Mouse (Mus musculus) limb, embryonic 14.5 days (tissue): Measurements from ENCODE around the gene Tpt1. TPM values are rescaled to one million over a fixed set of nuclear protein-coding genes. Genes with fewer than 3 reads are reported as not detected.

Experiments
- ATAC-seq: fragments of 200-750 bp; cut with Nextera tagmentation; 2 replicates; pipeline ENCODE4 v1.8.0; 2017; ENCODE audit warnings: low read depth, moderate number of reproducible peaks, moderate TSS enrichment; ENCODE audit not compliant: low FRiP score
- DNase-seq: peaks from one replicate; pipeline ENCODE4 v3.0.0-alpha.2; 2015; ENCODE audit warnings: low spot score
- H3K27ac ChIP-seq: fragments of 300-500 bp; sonication (generic); replicated peaks from 2 replicates; pipeline ENCODE4 v1.5.1; 2014; ENCODE audit warnings: low read depth, mild to moderate bottlenecking, low read length, moderate library complexity, mixed read lengths
- H3K27me3 ChIP-seq: fragments of 300-500 bp; sonication (generic); 2 replicates; pipeline ENCODE4 v1.6.1; 2014; ENCODE audit warnings: low read length, mixed read lengths; ENCODE audit not compliant: control insufficient read depth, insufficient read depth
- H3K36me3 ChIP-seq: fragments of 300-500 bp; sonication (generic); 2 replicates; pipeline ENCODE4 v1.6.1; 2014; ENCODE audit warnings: mild to moderate bottlenecking, low read length, moderate library complexity, mixed read lengths; ENCODE audit not compliant: control insufficient read depth, insufficient read depth
- H3K4me1 ChIP-seq: fragments of 300-500 bp; sonication (generic); 2 replicates; pipeline ENCODE4 v1.6.1; 2014; ENCODE audit warnings: antibody characterized with exemption, low read length, mixed read lengths; ENCODE audit not compliant: control insufficient read depth, insufficient read depth
- H3K4me2 ChIP-seq: fragments of 300-500 bp; sonication (generic); replicated peaks from 2 replicates; pipeline ENCODE4 v1.6.1; 2014; ENCODE audit warnings: low read depth, mild to moderate bottlenecking, low read length, moderate library complexity; ENCODE audit not compliant: severe bottlenecking
- H3K4me3 ChIP-seq: fragments of 300-500 bp; sonication (generic); replicated peaks from 2 replicates; pipeline ENCODE4 v1.5.1; 2014; ENCODE audit warnings: low read length
- H3K9ac ChIP-seq: fragments of 300-500 bp; sonication (generic); 2 replicates; pipeline ENCODE4 v1.6.1; 2014; ENCODE audit warnings: mild to moderate bottlenecking, low read depth, low read length, moderate library complexity; ENCODE audit not compliant: severe bottlenecking
- H3K9me3 ChIP-seq: fragments of 300-500 bp; sonication (generic); 2 replicates; pipeline ENCODE4 v1.6.1; 2016; ENCODE audit warnings: low read length; ENCODE audit not compliant: control insufficient read depth
- POLR2A ChIP-seq: fragments of 200-500 bp; IDR thresholded peaks from 2 replicates; pipeline ENCODE4 v1.8.0; 2012; ENCODE audit warnings: inconsistent platforms, mild to moderate bottlenecking, moderate library complexity, borderline replicate concordance; ENCODE audit not compliant: insufficient read depth, insufficient read length; ENCODE audit errors: extremely low read depth
- WGBS: fragments of 180-500 bp; shearing (Covaris S2); extraction: QIAGEN DNeasy Blood & Tissue Kit; methylation state at CpG from one replicate; pipeline ENCODE4 v1.1.7; 2014; 5-methylcytosine and 5-hydroxymethylcytosine counted together
- polyA plus RNA-seq, 2 experiments: library from polyadenylated mRNA; depleted of rRNA in 1 of 2; stranded (reverse) in 1 of 2; unstranded in 1 of 2; fragments of >200 nt; fragmentation: Nextera tagmentation in 1 of 2; extraction: Ambion mirVana in 1 of 2; gene quantifications; 2 replicates each; pipeline versions ENCODE4 v1.2.1 to v1.2.3; 2012 to 2014

Gene Tpt1
- polyA plus RNA-seq (2012; rRNA removed), result 2,516 and 2,539 TPM in 2 replicates
- polyA plus RNA-seq (2014; fragmentation: Nextera tagmentation; extraction: Ambion mirVana), result 1,237 and 1,305 TPM in 2 replicates

DNA sequence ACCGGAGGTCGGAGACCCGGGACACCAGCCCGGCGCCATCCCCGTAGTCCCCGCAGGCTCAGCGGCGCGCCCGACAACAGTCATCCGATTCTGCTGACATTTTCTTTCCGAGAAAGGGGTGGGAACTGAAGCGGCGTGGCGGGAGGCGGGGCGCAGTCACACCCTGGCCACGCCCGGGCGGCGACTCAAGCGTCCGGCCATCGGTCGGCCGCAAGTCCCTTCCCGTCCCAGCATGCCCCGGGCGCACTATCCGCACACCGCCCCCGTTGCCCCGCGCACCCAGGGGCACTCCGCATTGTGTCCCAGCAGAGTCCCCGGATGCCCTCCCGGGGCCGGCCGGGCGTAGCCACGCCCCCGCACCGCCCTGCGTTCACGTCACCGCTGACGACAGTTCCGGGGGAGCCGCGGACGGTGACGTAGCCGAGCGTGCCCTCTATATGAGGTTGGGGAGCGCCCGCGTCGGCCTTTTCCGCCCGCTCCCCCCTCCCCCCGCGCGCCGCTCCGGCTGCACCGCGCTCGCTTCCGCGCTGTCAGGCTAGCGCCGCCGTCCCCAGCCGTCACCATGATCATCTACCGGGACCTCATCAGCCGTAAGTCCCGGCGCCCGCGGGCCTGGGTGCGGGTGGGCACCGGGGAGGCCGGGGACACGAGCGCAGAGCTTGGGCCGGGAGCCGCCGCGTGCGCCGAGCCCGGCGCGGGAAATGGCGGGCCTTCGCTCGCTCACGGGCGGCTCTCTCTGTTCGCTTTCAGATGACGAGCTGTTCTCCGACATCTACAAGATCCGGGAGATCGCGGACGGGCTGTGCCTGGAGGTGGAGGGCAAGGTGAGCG, at the start of gene Tpt1:
Tpt1 (plus strand) TSS at position 227 of the 831 bp plus-strand sequence.
- peak; percentile 97 for ATAC-seq

GRCm38 (mm10) chr14:75795918-75796317, 49.0 kb upstream of the Tpt1 start:
- Histone ChIP-seq H3K27ac (no peak overlapping the region), H3K9me3 (no peaks in the 10 kb centered on the region), H3K36me3 (no peaks in the 10 kb centered on the region), H3K27me3 (no peaks in the 10 kb centered on the region), H3K9ac (no peak overlapping the region), H3K4me2 (no peak overlapping the region), H3K4me3 (no peak overlapping the region), H3K4me1 (no peaks in the 10 kb centered on the region)
- TF ChIP-seq POLR2A, result no peak
- ATAC-seq (no peak), DNase-seq (no peak)
- 81% methylated on average over 4 of the region's 4 CpGs for WGBS

More for the DNA sequence above, at the start of gene Tpt1:
- H3K9ac ChIP-seq, result peak within 1 kb of the TSS; percentile 97
- TF ChIP-seq POLR2A, result peak; percentile 75; the same call in 1 of the 2 replicates
- H3K27ac ChIP-seq, result peak within 1 kb of the TSS; percentile 98
- peak within 1 kb of the TSS; percentile 76 for H3K4me2 ChIP-seq
- H3K4me1 ChIP-seq, result 0 out of 2 replicates have a peak, but pooled peaks cover 4% of the 10 kb centered on the region
- peaks cover 37% of the 10 kb centered on the region for H3K36me3 ChIP-seq
- peak; percentile 96 for DNase-seq
- H3K27me3 ChIP-seq, result no peaks in the 10 kb centered on the region
- H3K9me3 ChIP-seq, result no peaks in the 10 kb centered on the region
- H3K4me3 ChIP-seq, result peak within 1 kb of the TSS; percentile 86
- 0% methylated on average over 88 of the region's 108 CpGs for WGBS

DNA sequence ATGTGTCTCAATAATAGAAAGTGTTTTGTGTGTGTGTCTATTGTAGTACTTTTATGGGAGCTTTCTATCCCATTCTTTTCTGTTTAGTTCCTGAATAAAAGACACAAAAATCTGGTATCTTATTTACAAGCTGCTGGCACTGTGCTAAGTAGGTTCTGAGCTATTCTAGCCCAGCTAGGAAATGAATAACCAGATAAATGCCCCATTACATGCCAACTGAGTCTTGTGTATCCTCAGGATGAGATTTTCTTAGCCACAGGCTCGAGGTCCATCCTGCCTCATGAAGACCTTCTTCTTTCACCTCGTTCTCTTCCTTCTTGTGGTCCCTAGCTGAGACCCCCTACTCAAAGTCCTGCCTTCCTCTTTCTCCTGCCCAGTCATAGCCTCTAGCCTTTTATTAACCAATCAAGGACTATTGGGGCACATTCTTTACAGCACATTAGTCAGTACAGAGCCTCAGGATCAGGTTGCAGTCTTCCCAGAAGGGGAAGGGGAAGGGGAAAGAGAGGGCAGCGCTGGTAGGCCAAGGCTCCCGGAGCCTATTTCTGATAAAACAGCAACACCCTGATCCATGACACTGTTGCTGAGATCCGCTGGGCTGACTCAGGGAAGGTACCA, 47.0 kb upstream of the Tpt1 start:
- no peak overlapping the region for H3K27ac ChIP-seq
- DNase-seq, result no peak
- no peak overlapping the region for H3K9ac ChIP-seq
- H3K36me3 ChIP-seq, result no peaks in the 10 kb centered on the region
- no peak overlapping the region for H3K4me2 ChIP-seq
- no peak for ATAC-seq
- no peak for TF ChIP-seq POLR2A
- no peaks in the 10 kb centered on the region for H3K9me3 ChIP-seq
- no peaks in the 10 kb centered on the region for H3K4me1 ChIP-seq
- no peaks in the 10 kb centered on the region for H3K27me3 ChIP-seq
- 26% methylated on average over 5 of the region's 5 CpGs for WGBS
- H3K4me3 ChIP-seq, result no peak overlapping the region

GRCm38 (mm10) chr14:75807800-75808199, 37.1 kb upstream of the Tpt1 start:
- WGBS, result 67% methylated on average over 8 of the region's 8 CpGs
- no peak overlapping the region for H3K9ac ChIP-seq
- no peaks in the 10 kb centered on the region for H3K4me1 ChIP-seq
- H3K4me2 ChIP-seq, result no peak overlapping the region
- no peaks in the 10 kb centered on the region for H3K9me3 ChIP-seq
- H3K36me3 ChIP-seq, result no peaks in the 10 kb centered on the region
- DNase-seq (no peak), ATAC-seq (no peak)
- no peak overlapping the region for H3K27ac ChIP-seq
- no peak for TF ChIP-seq POLR2A
- no peaks in the 10 kb centered on the region for H3K27me3 ChIP-seq
- no peak overlapping the region for H3K4me3 ChIP-seq

GRCm38 (mm10) chr14:75809931-75810330, 35.0 kb upstream of the Tpt1 start:
- Histone ChIP-seq H3K9me3 (no peaks in the 10 kb centered on the region), H3K36me3 (no peaks in the 10 kb centered on the region), H3K4me1 (no peaks in the 10 kb centered on the region), H3K4me2 (no peak overlapping the region), H3K27ac (no peak overlapping the region), H3K27me3 (no peaks in the 10 kb centered on the region), H3K9ac (no peak overlapping the region), H3K4me3 (no peak overlapping the region)
- DNase-seq (no peak), ATAC-seq (no peak)
- 39% methylated on average over 6 of the region's 6 CpGs for WGBS
- TF ChIP-seq POLR2A, result no peak
